Mouse (Mus musculus): Measurements from ENCODE around the gene Cpt2.

GRCm38 (mm10) chr4:107892663-107893062, 30.7 kb downstream of the Cpt2 start:
- TF ChIP-seq CTCF (IDR thresholded peaks at IDR 0.05; ENCODE audit: low read depth) (peak; percentile 71), EP300 (IDR thresholded peaks at IDR 0.05; ENCODE audit: low read depth) (no peak)
